ENCODE assay signal across 22 mouse cellular contexts in the genomic region with DNA sequence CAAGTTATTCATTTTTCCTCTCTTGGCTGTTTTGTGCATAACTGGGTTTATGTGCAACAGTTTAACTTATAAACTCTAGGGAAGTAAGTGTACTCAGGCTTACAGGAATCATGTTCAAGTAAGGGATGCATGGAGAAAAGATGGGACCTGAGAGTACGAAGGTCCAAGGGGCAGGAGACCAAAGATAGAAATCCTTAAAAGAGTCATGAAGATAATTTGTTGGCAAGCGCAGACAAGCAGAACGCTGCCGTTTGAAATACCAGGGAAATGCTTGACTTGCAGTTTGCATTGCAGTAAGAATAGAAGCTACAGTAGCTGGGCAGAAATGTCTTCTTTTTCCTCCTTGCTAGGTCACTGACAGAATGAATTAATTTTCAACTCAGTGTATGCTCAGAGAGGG.
DNase-seq lines count a peak whose midpoint lies in the region; ATAC-seq and TF ChIP-seq lines count a peak whose summit lies in the region.
"Had no signal": no experiment of that assay in that cellular context is flagged by ENCODE, and none has a peak within 500 bp of the region (broad histone marks: within the 10 kb centered on the region; RNA-seq: fewer than 3 reads in every experiment).

No protein-coding gene starts in this region.

- H3K4me1 ChIP-seq in kidney, adult 2 months (ENCODE audit: control insufficient read depth, insufficient read depth, low read length), result no peaks in the 10 kb centered on the region
- no peaks in the 10 kb centered on the region for H3K4me1 ChIP-seq in kidney, embryonic 14.5 days (ENCODE audit: control insufficient read depth, insufficient read depth, low read length)
- H3K4me1 ChIP-seq: embryonic facial prominence, embryonic 13.5 days; embryonic facial prominence, embryonic 15.5 days; forebrain, embryonic 10.5 days; forebrain, embryonic 12.5 days had no signal

- H3K9me3 ChIP-seq in kidney, embryonic 14.5 days (ENCODE audit: control insufficient read depth, low read length), result no peaks in the 10 kb centered on the region
- H3K9me3 ChIP-seq: embryonic facial prominence, embryonic 13.5 days; embryonic facial prominence, embryonic 15.5 days; forebrain, embryonic 10.5 days; forebrain, embryonic 12.5 days had no signal

- ATAC-seq in kidney, embryonic 14.5 days (ENCODE audit: low FRiP score, low TSS enrichment), result no peak
- ATAC-seq: forebrain, embryonic 14.5 days had no signal

- no peak overlapping the region for H3K4me3 ChIP-seq in kidney, adult 2 months (ENCODE audit: insufficient read depth, low read depth, low read length)
- H3K4me3 ChIP-seq in kidney, embryonic 14.5 days (ENCODE audit: low read length), result no peak overlapping the region
- H3K4me3 ChIP-seq: embryonic facial prominence, embryonic 13.5 days; embryonic facial prominence, embryonic 15.5 days; erythroblast, embryonic 14.5 days; forebrain, embryonic 10.5 days; forebrain, embryonic 12.5 days had no signal

- no peaks in the 10 kb centered on the region for H3K36me3 ChIP-seq in kidney, adult 2 months (ENCODE audit: control insufficient read depth, insufficient read depth, low read length)
- H3K36me3 ChIP-seq in kidney, embryonic 14.5 days (ENCODE audit: control insufficient read depth, insufficient read depth, low read length), result no peaks in the 10 kb centered on the region
- H3K36me3 ChIP-seq: embryonic facial prominence, embryonic 13.5 days; embryonic facial prominence, embryonic 15.5 days; forebrain, embryonic 10.5 days; forebrain, embryonic 12.5 days had no signal

- TF ChIP-seq CTCF in kidney, adult 2 months (conservative IDR thresholded peaks at IDR 0.05; ENCODE audit: insufficient read depth, insufficient read length, low read depth, low read length), result no peak

- H3K9ac ChIP-seq in kidney, embryonic 14.5 days (ENCODE audit: low read depth, low read length), result no peak overlapping the region
- H3K9ac ChIP-seq: embryonic facial prominence, embryonic 13.5 days; embryonic facial prominence, embryonic 15.5 days; forebrain, embryonic 12.5 days had no signal

- H3K27me3 ChIP-seq in kidney, adult 2 months (replicated peaks; ENCODE audit: control insufficient read depth, insufficient read depth, low read length), result no peaks in the 10 kb centered on the region
- H3K27me3 ChIP-seq in kidney, embryonic 14.5 days (ENCODE audit: control insufficient read depth, insufficient read depth, low read length), result no peaks in the 10 kb centered on the region
- H3K27me3 ChIP-seq: embryonic facial prominence, embryonic 13.5 days; embryonic facial prominence, embryonic 15.5 days; forebrain, embryonic 12.5 days had no signal

- WGBS in kidney, adult 2 months, result 55% methylated on average over 4 of the region's 4 CpGs
- WGBS in kidney, embryonic 14.5 days, result 87% methylated on average over 4 of the region's 4 CpGs

- peak; percentile 78 for DNase-seq in kidney, adult 2 months
- DNase-seq in kidney, adult 18-20 months, result no peak
- peak; percentile 76 for DNase-seq in kidney, adult 9 months
- DNase-seq in kidney, postnatal 4 days, result no peak
- DNase-seq in kidney, postnatal 36 days, result peak; percentile 15 to 27
- DNase-seq: adrenal gland, adult 2 months; adrenal gland, postnatal 10 days; adrenal gland, postnatal 25 days; cerebellum, adult 11 months; cerebellum, adult 18-20 months; cerebellum, adult 8-10 months; cerebellum, adult 9-11 months; cerebellum, postnatal 14 days; cerebellum, postnatal 36 days; embryo, embryonic 11 days had no signal

- TF ChIP-seq POLR2A in kidney, adult 2 months (IDR thresholded peaks at IDR 0.05; ENCODE audit: low read depth, low read length), result no peak

- no peak overlapping the region for H3K4me2 ChIP-seq in kidney, embryonic 14.5 days (replicated peaks; ENCODE audit: low read depth, low read length)
- H3K4me2 ChIP-seq: embryonic facial prominence, embryonic 13.5 days; embryonic facial prominence, embryonic 15.5 days; forebrain, embryonic 12.5 days had no signal

- peak overlapping the region; percentile 71 for H3K27ac ChIP-seq in kidney, adult 2 months (ENCODE audit: insufficient read depth, low read depth, low read length)
- no peak overlapping the region for H3K27ac ChIP-seq in kidney, embryonic 14.5 days (ENCODE audit: low read depth, low read length)
- H3K27ac ChIP-seq: embryonic facial prominence, embryonic 13.5 days; embryonic facial prominence, embryonic 15.5 days; forebrain, embryonic 10.5 days; forebrain, embryonic 12.5 days had no signal

Comparison
In these comparisons a context has a peak if more than half of its experiments do, and no peak if none do; other contexts are left out.
1. DNase-seq: peak in kidney, adult 2 months (single experiment), kidney, adult 9 months (single experiment) and kidney, postnatal 36 days (2 of 2); none in kidney, adult 18-20 months (single experiment) and kidney, postnatal 4 days (0 of 2).